Mouse (Mus musculus) limb, embryonic 14.5 days (tissue): ENCODE data around the gene Srcin1. TPM values are rescaled to one million over a fixed set of nuclear protein-coding genes. Genes with fewer than 3 reads are reported as not detected.

ENCODE experiments used
- ATAC-seq: fragments of 200-750 bp; cut with Nextera tagmentation; 2 replicates; pipeline ENCODE4 v1.8.0; 2017; ENCODE audit warnings: low read depth, moderate number of reproducible peaks, moderate TSS enrichment; ENCODE audit not compliant: low FRiP score
- DNase-seq: peaks from one replicate; pipeline ENCODE4 v3.0.0-alpha.2; 2015; ENCODE audit warnings: low spot score
- H3K27ac ChIP-seq: fragments of 300-500 bp; sonication (generic); replicated peaks from 2 replicates; pipeline ENCODE4 v1.5.1; 2014; ENCODE audit warnings: low read depth, mild to moderate bottlenecking, low read length, moderate library complexity, mixed read lengths
- H3K27me3 ChIP-seq: fragments of 300-500 bp; sonication (generic); 2 replicates; pipeline ENCODE4 v1.6.1; 2014; ENCODE audit warnings: low read length, mixed read lengths; ENCODE audit not compliant: control insufficient read depth, insufficient read depth
- H3K36me3 ChIP-seq: fragments of 300-500 bp; sonication (generic); 2 replicates; pipeline ENCODE4 v1.6.1; 2014; ENCODE audit warnings: mild to moderate bottlenecking, low read length, moderate library complexity, mixed read lengths; ENCODE audit not compliant: control insufficient read depth, insufficient read depth
- H3K4me1 ChIP-seq: fragments of 300-500 bp; sonication (generic); 2 replicates; pipeline ENCODE4 v1.6.1; 2014; ENCODE audit warnings: antibody characterized with exemption, low read length, mixed read lengths; ENCODE audit not compliant: control insufficient read depth, insufficient read depth
- H3K4me2 ChIP-seq: fragments of 300-500 bp; sonication (generic); replicated peaks from 2 replicates; pipeline ENCODE4 v1.6.1; 2014; ENCODE audit warnings: low read depth, mild to moderate bottlenecking, low read length, moderate library complexity; ENCODE audit not compliant: severe bottlenecking
- H3K4me3 ChIP-seq: fragments of 300-500 bp; sonication (generic); replicated peaks from 2 replicates; pipeline ENCODE4 v1.5.1; 2014; ENCODE audit warnings: low read length
- H3K9ac ChIP-seq: fragments of 300-500 bp; sonication (generic); 2 replicates; pipeline ENCODE4 v1.6.1; 2014; ENCODE audit warnings: mild to moderate bottlenecking, low read depth, low read length, moderate library complexity; ENCODE audit not compliant: severe bottlenecking
- H3K9me3 ChIP-seq: fragments of 300-500 bp; sonication (generic); 2 replicates; pipeline ENCODE4 v1.6.1; 2016; ENCODE audit warnings: low read length; ENCODE audit not compliant: control insufficient read depth
- POLR2A ChIP-seq: fragments of 200-500 bp; IDR thresholded peaks from 2 replicates; pipeline ENCODE4 v1.8.0; 2012; ENCODE audit warnings: inconsistent platforms, mild to moderate bottlenecking, moderate library complexity, borderline replicate concordance; ENCODE audit not compliant: insufficient read depth, insufficient read length; ENCODE audit errors: extremely low read depth
- WGBS: fragments of 180-500 bp; shearing (Covaris S2); extraction: QIAGEN DNeasy Blood & Tissue Kit; methylation state at CpG from one replicate; pipeline ENCODE4 v1.1.7; 2014; 5-methylcytosine and 5-hydroxymethylcytosine counted together
- polyA plus RNA-seq, 2 experiments: library from polyadenylated mRNA; depleted of rRNA in 1 of 2; stranded (reverse) in 1 of 2; unstranded in 1 of 2; fragments of >200 nt; fragmentation: Nextera tagmentation in 1 of 2; extraction: Ambion mirVana in 1 of 2; gene quantifications; 2 replicates each; pipeline versions ENCODE4 v1.2.1 to v1.2.3; 2012 to 2014

Gene Srcin1
- polyA plus RNA-seq, 2 experiments, result 0.39 to 4.0 TPM

- Histone ChIP-seq H3K36me3 (peaks cover 5% of the 10 kb centered on the region), H3K4me3 (no peak overlapping the region), H3K9me3 (no peaks in the 10 kb centered on the region), H3K4me2 (no peak overlapping the region), H3K27me3 (no peaks in the 10 kb centered on the region), H3K4me1 (no peaks in the 10 kb centered on the region), H3K27ac (no peak overlapping the region), H3K9ac (no peak overlapping the region)
- no peak for DNase-seq
- no peak for TF ChIP-seq POLR2A
- 47% methylated on average over 8 of the region's 8 CpGs for WGBS
- no peak for ATAC-seq
These were observed 69.7 kb downstream of the Srcin1 start for GRCm38 (mm10) chr11:97506331-97506730.

DNA sequence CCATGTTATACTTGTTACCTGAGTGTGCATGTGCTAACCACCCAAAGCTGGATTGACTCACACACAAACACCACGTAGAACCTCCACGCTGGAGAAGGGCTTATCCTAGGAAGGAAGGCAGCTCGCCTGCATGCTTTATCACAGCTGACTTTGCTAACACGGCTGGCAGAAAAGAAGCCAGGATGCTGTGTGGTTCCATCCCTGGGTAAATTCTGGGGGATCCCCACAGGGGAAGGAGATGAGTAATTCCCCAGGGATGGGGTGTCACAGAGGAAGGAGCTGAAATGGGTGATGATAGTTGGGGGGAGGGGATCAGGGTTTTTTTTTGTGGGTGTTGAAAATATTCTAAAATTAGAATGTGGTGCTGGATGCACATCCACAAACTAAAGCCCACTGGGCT, 70.2 kb downstream of the Srcin1 start:
- H3K36me3 ChIP-seq, result peaks cover 8% of the 10 kb centered on the region
- no peak overlapping the region for H3K27ac ChIP-seq
- H3K4me1 ChIP-seq, result peaks cover 3% of the 10 kb centered on the region
- H3K9me3 ChIP-seq, result no peaks in the 10 kb centered on the region
- no peak overlapping the region for H3K4me3 ChIP-seq
- no peak overlapping the region for H3K9ac ChIP-seq
- ATAC-seq (no peak), DNase-seq (no peak)
- WGBS, result 77% methylated on average over 4 of the region's 4 CpGs
- no peak for TF ChIP-seq POLR2A
- peaks cover 4% of the 10 kb centered on the region for H3K27me3 ChIP-seq
- H3K4me2 ChIP-seq, result no peak overlapping the region

GRCm38 (mm10) chr11:97502846-97503245, 73.1 kb downstream of the Srcin1 start:
- Histone ChIP-seq H3K27ac (no peak overlapping the region), H3K4me2 (no peak overlapping the region), H3K9ac (no peak overlapping the region), H3K4me1 (peaks cover 11% of the 10 kb centered on the region), H3K9me3 (no peaks in the 10 kb centered on the region), H3K36me3 (peaks cover 25% of the 10 kb centered on the region), H3K27me3 (peaks cover 32% of the 10 kb centered on the region), H3K4me3 (no peak overlapping the region)
- TF ChIP-seq POLR2A, result no peak
- ATAC-seq (no peak), DNase-seq (no peak)
- WGBS, result 80% methylated on average over 4 of the region's 4 CpGs

- ATAC-seq (no peak), DNase-seq (no peak)
- Histone ChIP-seq H3K4me3 (no peak overlapping the region), H3K4me2 (no peak overlapping the region), H3K27ac (no peak overlapping the region), H3K9ac (no peak overlapping the region), H3K9me3 (no peaks in the 10 kb centered on the region), H3K36me3 (peaks cover 29% of the 10 kb centered on the region), H3K4me1 (peaks cover 11% of the 10 kb centered on the region), H3K27me3 (peaks cover 34% of the 10 kb centered on the region)
- no peak for TF ChIP-seq POLR2A
- 38% methylated on average over 9 of the region's 9 CpGs for whole genome bisulfite sequencing
These were observed 73.6 kb downstream of the Srcin1 start for GRCm38 (mm10) chr11:97502383-97502782.

DNA sequence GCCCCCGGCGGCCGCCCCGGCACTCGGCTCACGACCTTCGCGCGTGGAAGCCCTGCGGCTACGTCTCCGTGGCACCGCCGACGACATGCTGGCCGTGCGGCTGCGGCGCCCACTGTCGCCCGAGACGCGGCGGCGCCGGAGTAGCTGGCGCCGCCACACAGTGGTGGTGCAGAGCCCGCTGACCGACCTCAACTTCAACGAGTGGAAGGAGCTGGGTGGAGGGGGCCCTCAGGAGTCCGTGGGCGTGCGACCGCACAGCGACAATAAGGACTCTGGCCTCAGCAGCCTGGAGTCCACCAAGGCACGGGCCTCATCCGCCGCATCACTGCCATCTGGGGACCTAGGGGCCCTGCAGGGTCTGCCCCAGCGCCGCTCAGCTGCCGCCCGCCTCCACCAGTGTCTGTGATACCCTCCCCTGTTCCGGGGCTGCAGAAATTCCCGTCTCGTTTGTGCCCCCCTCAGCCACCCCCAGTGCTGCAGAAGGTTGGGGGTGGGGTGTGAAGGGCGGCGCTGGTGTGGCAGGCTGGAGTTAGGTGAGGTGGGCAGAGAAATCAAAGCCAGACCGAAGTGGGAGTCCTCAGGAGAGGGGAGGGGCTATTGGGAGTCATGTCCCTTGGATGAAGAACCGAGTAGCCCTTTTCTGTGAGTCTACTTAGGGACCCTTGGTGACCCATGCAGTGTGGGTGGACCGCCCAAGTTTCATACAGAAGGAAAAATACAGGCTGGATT, 75.1 kb downstream of the Srcin1 start:
- peak overlapping the region; percentile 31 for H3K4me3 ChIP-seq
- DNase-seq, result no peak
- H3K9ac ChIP-seq, result peak overlapping the region; percentile 28; the same call in 1 of the 2 replicates
- H3K27ac ChIP-seq, result no peak overlapping the region
- TF ChIP-seq POLR2A, result no peak
- H3K4me2 ChIP-seq, result peak overlapping the region; percentile 45
- no peaks in the 10 kb centered on the region for H3K9me3 ChIP-seq
- ATAC-seq, result no peak
- peaks cover 41% of the 10 kb centered on the region for H3K36me3 ChIP-seq
- peaks cover 34% of the 10 kb centered on the region for H3K27me3 ChIP-seq
- H3K4me1 ChIP-seq, result peaks cover 11% of the 10 kb centered on the region
- WGBS, result 17% methylated on average over 36 of the region's 51 CpGs
